Mouse (Mus musculus): ENCODE results near the gene Patj.

DNA sequence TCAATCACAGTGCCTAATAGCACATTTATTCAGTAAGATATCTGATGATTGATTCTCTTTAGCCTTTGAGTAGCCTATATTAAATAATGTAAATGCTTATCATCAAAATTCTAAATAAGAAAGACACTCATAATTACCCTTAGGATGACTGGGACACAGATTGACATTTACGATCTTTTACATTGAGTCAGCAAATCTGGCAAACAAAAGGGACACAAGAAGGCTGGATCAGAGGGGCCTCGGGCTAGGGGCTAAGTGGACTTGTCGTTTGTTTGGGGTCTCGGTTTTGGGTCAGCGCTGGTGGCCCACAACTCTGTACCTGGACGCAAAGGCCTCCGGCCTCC, 267 bp upstream of the Patj start:
- no peak for TF ChIP-seq CTCF (IDR thresholded peaks at IDR 0.05; ENCODE audit: low read depth)
- TF ChIP-seq EP300 (IDR thresholded peaks at IDR 0.05; ENCODE audit: low read depth), result no peak

Measured in liver, postnatal 0 days (tissue).